Mouse (Mus musculus) heart, embryonic 14.5 days (tissue): ENCODE data around the gene Stra8. TPM values are rescaled to one million over a fixed set of nuclear protein-coding genes. Genes with fewer than 3 reads are reported as not detected.

Experiments
- ATAC-seq: fragments of 200-750 bp; cut with Nextera tagmentation; 2 replicates; pipeline ENCODE4 v1.8.0; 2017; ENCODE audit warnings: low read depth, moderate TSS enrichment; ENCODE audit not compliant: insufficient number of reproducible peaks, insufficient read depth, low FRiP score
- H3K27ac ChIP-seq, 2 experiments: fragments of 200-500 bp in 1 of 2; fragments of 300-500 bp in 1 of 2; sonication (generic) in 1 of 2; replicated peaks in 1 of 2; 2 replicates each; pipeline ENCODE4 v1.5.1; 2012 to 2014; ENCODE audit warnings: low read depth in 2 of 2, low read length in 2 of 2, control low read depth in 1 of 2, mild to moderate bottlenecking in 1 of 2, mixed read lengths in 1 of 2; ENCODE audit not compliant: control insufficient read depth in 1 of 2, insufficient read depth in 1 of 2
- H3K27me3 ChIP-seq: fragments of 300-500 bp; sonication (generic); 2 replicates; pipeline ENCODE4 v1.6.1; 2014; ENCODE audit warnings: mild to moderate bottlenecking, low read length, control low read depth; ENCODE audit not compliant: control insufficient read depth, insufficient read depth
- H3K36me3 ChIP-seq: fragments of 300-500 bp; sonication (generic); 2 replicates; pipeline ENCODE4 v1.6.1; 2014; ENCODE audit warnings: mild to moderate bottlenecking, control low read depth, low read length, mixed read lengths; ENCODE audit not compliant: control insufficient read depth, insufficient read depth
- H3K4me1 ChIP-seq, 2 experiments: fragments of 200-500 bp in 1 of 2; fragments of 300-500 bp in 1 of 2; sonication (generic) in 1 of 2; 2 replicates each; pipeline ENCODE4 v1.6.1; 2012 to 2014; ENCODE audit warnings: low read length in 2 of 2, control low read depth in 1 of 2, mixed read lengths in 1 of 2; ENCODE audit not compliant: control insufficient read depth in 2 of 2, insufficient read depth in 2 of 2
- H3K4me2 ChIP-seq: fragments of 300-500 bp; sonication (generic); 2 replicates; pipeline ENCODE4 v1.6.1; 2014; ENCODE audit warnings: mild to moderate bottlenecking, low read length
- H3K4me3 ChIP-seq, 2 experiments: fragments of 200-500 bp in 1 of 2; fragments of 300-500 bp in 1 of 2; sonication (generic) in 1 of 2; 2 replicates each; pipeline ENCODE4 v1.5.1; 2012 to 2014; ENCODE audit warnings: low read length in 2 of 2, mild to moderate bottlenecking in 2 of 2, control low read depth in 1 of 2, low read depth in 1 of 2, moderate library complexity in 1 of 2; ENCODE audit not compliant: control insufficient read depth in 1 of 2, insufficient read depth in 1 of 2
- H3K9ac ChIP-seq: fragments of 300-500 bp; sonication (generic); 2 replicates; pipeline ENCODE4 v1.6.1; 2014; ENCODE audit warnings: mild to moderate bottlenecking, low read length
- H3K9me3 ChIP-seq: fragments of 300-500 bp; sonication (generic); 2 replicates; pipeline ENCODE4 v1.6.1; 2016; ENCODE audit warnings: low read length, control low read depth; ENCODE audit not compliant: control insufficient read depth
- WGBS: fragments of 180-500 bp; shearing (Covaris S2); extraction: QIAGEN DNeasy Blood & Tissue Kit; methylation state at CpG from one replicate; pipeline ENCODE4 v1.1.7; 2014; 5-methylcytosine and 5-hydroxymethylcytosine counted together
- polyA plus RNA-seq: library from polyadenylated mRNA; unstranded; fragments of >200 nt; fragmentation: Nextera tagmentation; extraction: Ambion mirVana; gene quantifications from 2 replicates; pipeline ENCODE4 v1.2.1, GENCODE M21; 2014

The Stra8 gene
- not detected in 2 replicates for polyA plus RNA-seq

DNA sequence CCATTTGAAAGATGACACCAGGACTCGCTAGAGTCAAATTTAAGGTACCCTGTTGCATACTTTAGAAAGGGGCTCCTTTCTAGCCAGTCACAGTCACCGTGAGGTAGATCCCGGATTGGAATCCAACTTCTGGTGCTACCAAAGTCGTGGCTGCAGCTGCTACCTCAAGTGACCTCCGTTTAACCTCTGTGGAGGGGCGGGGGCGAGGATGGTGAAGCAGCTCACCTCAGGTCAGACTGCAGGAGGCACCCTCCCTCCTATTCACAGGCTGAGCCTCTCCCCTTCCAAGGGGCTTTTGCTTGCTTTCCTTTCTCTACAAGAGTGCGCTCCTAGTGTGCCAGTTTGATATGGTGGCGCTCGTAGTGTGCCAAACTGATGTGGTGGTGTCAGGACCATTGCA lies at the start of gene Stra8:
Stra8 (plus strand) TSS at position 208 of the 400 bp plus-strand sequence.
- no peaks in the 10 kb centered on the region for H3K27me3 ChIP-seq
- WGBS, result 45% methylated on average over 10 of the region's 10 CpGs

GRCm38 (mm10) chr6:34870724-34871123 lies 49.2 kb upstream of the Stra8 start:
- Histone ChIP-seq H3K4me1 (peaks cover 29 to 40% of the 10 kb centered on the region in 2 experiments), H3K27ac (no peak overlapping the region)
- 67% methylated on average over 5 of the region's 5 CpGs for WGBS

More for the DNA sequence above, at the start of gene Stra8:
- H3K9me3 ChIP-seq, result no peaks in the 10 kb centered on the region
- H3K27ac ChIP-seq, result no peak within 1 kb of the TSS
- H3K36me3 ChIP-seq, result no peaks in the 10 kb centered on the region
- H3K4me1 ChIP-seq, result no peaks in the 10 kb centered on the region; a peak in 1 of 4 replicates
- H3K9ac ChIP-seq, result no peak within 1 kb of the TSS
- no peak within 1 kb of the TSS for H3K4me2 ChIP-seq
- no peak for ATAC-seq
- H3K4me3 ChIP-seq, result no peak within 1 kb of the TSS

GRCm38 (mm10) chr6:34871929-34872328 lies 48.0 kb upstream of the Stra8 start:
- no peaks in the 10 kb centered on the region for H3K9me3 ChIP-seq
- no peaks in the 10 kb centered on the region for H3K27me3 ChIP-seq
- H3K36me3 ChIP-seq, result 0 out of 2 replicates have a peak, but pooled peaks cover 4% of the 10 kb centered on the region
- peaks cover 35 to 50% of the 10 kb centered on the region in 2 experiments for H3K4me1 ChIP-seq
- no peak overlapping the region for H3K4me3 ChIP-seq
- H3K4me2 ChIP-seq, result no peak overlapping the region
- 89% methylated on average over 7 of the region's 7 CpGs for WGBS
- ATAC-seq, result no peak
- no peak overlapping the region for H3K27ac ChIP-seq
- H3K9ac ChIP-seq, result no peak overlapping the region

More at GRCm38 (mm10) chr6:34870724-34871123, 49.2 kb upstream of the Stra8 start:
- Histone ChIP-seq H3K9ac (no peak overlapping the region), H3K4me3 (no peak overlapping the region), H3K9me3 (no peaks in the 10 kb centered on the region), H3K27me3 (no peaks in the 10 kb centered on the region), H3K36me3 (0 out of 2 replicates have a peak, but pooled peaks cover 4% of the 10 kb centered on the region), H3K4me2 (no peak overlapping the region)
- ATAC-seq, result no peak

GRCm38 (mm10) chr6:34872871-34873270 lies 47.1 kb upstream of the Stra8 start:
- H3K27ac ChIP-seq, result no peak overlapping the region
- H3K9ac ChIP-seq, result no peak overlapping the region
- H3K36me3 ChIP-seq, result 0 out of 2 replicates have a peak, but pooled peaks cover 4% of the 10 kb centered on the region
- H3K9me3 ChIP-seq, result no peaks in the 10 kb centered on the region
- no peaks in the 10 kb centered on the region for H3K27me3 ChIP-seq
- ATAC-seq, result no peak
- WGBS, result 78% methylated on average over 10 of the region's 10 CpGs
- H3K4me2 ChIP-seq, result no peak overlapping the region
- H3K4me1 ChIP-seq, result peaks cover 36 to 55% of the 10 kb centered on the region in 2 experiments
- no peak overlapping the region for H3K4me3 ChIP-seq

- Histone ChIP-seq H3K4me2 (peak overlapping the region; percentile 28; the same call in 1 of the 2 replicates), H3K27ac (peak overlapping the region; percentile 59 to 94), H3K4me1 (peaks cover 34 to 54% of the 10 kb centered on the region in 2 experiments), H3K36me3 (peaks cover 9% of the 10 kb centered on the region), H3K4me3 (no peak overlapping the region), H3K27me3 (no peaks in the 10 kb centered on the region), H3K9ac (peak overlapping the region; percentile 57), H3K9me3 (no peaks in the 10 kb centered on the region)
- WGBS, result 35% methylated on average over 21 of the region's 21 CpGs
- ATAC-seq, result no peak
Observed at GRCm38 (mm10) chr6:34874101-34874921, 45.7 kb upstream of the Stra8 start.

GRCm38 (mm10) chr6:34875268-34875761 lies 44.6 kb upstream of the Stra8 start:
- Histone ChIP-seq H3K4me3 (no peak overlapping the region), H3K4me1 (peaks cover 27 to 44% of the 10 kb centered on the region in 2 experiments), H3K4me2 (peak overlapping the region; percentile 28; the same call in 1 of the 2 replicates), H3K9me3 (no peaks in the 10 kb centered on the region), H3K27ac (peak overlapping the region; percentile 59 to 94), H3K27me3 (no peaks in the 10 kb centered on the region), H3K36me3 (peaks cover 19% of the 10 kb centered on the region), H3K9ac (0 out of 2 replicates have a peak overlapping the region, but pooled peaks have one; percentile 14)
- 76% methylated on average over 15 of the region's 15 CpGs for WGBS
- no peak for ATAC-seq

- Histone ChIP-seq H3K4me1 (peaks cover 27 to 42% of the 10 kb centered on the region in 2 experiments), H3K9me3 (no peaks in the 10 kb centered on the region), H3K4me2 (peak overlapping the region; percentile 88), H3K27me3 (no peaks in the 10 kb centered on the region), H3K4me3 (no peak overlapping the region), H3K27ac (peak overlapping the region; percentile 46 to 94), H3K36me3 (peaks cover 28% of the 10 kb centered on the region), H3K9ac (peak overlapping the region; percentile 94; the same call in 1 of the 2 replicates)
- WGBS, result 28% methylated on average over 12 of the region's 12 CpGs
- 0 out of 2 replicates have a peak, but pooled peaks have one; percentile 9 for ATAC-seq
Observed at GRCm38 (mm10) chr6:34875966-34876834, 43.8 kb upstream of the Stra8 start.
